Mouse (Mus musculus): ENCODE data around the gene Cog8. TPM values are rescaled to one million over a fixed set of nuclear protein-coding genes. Genes with fewer than 3 reads are reported as not detected.

The Cog8 gene
- 36.2 TPM for total RNA-seq (2023)

GRCm38 (mm10) chr8:107056076-107056972 lies at the start of gene Cog8, which contains the start of gene Nip7:
Gene Cog8, minus strand, starts transcription at chr8:107056689.
Gene Nip7, plus strand, starts transcription at chr8:107056877.

GRCm38 (mm10) chr8:107096366-107097036 lies 40.0 kb upstream of the Cog8 start, which contains the start of gene Terf2:
Gene Terf2, minus strand, starts transcription at chr8:107096547.

GRCm38 (mm10) chr8:107065511-107066496 lies 9.3 kb upstream of the Cog8 start, which contains the start of gene Tmed6:
Gene Tmed6, minus strand, starts transcription at chr8:107065644.

GRCm38 (mm10) chr8:107048061-107048941 lies 8.2 kb downstream of the Cog8 start, which contains the start of gene Pdf:
Gene Pdf, minus strand, starts transcription at chr8:107048614.

GRCm38 (mm10) chr8:107030650-107031576 lies 25.6 kb downstream of the Cog8 start, which contains the start of gene Vps4a:
Gene Vps4a, plus strand, starts transcription at chr8:107031222.

Other genes with a start within 250 kb of the Cog8 start
- gene Has3, start 186.4 kb downstream of the Cog8 start, total RNA-seq (2023): 0.70 TPM
- gene Utp4, start 163.1 kb downstream of the Cog8 start, total RNA-seq (2023): 45.4 TPM
- 11.6 TPM for gene Sntb2, start 120.9 kb downstream of the Cog8 start, total RNA-seq (2023)
- 45.4 TPM for gene Vps4a, start 25.5 kb downstream of the Cog8 start, total RNA-seq (2023)
- 7.4 TPM for gene Pdf, start 8.1 kb downstream of the Cog8 start, total RNA-seq (2023)
- 62.6 TPM for gene Nip7, start 188 bp upstream of the Cog8 start, total RNA-seq (2023)
- gene Tmed6, start 9.0 kb upstream of the Cog8 start, total RNA-seq (2023): 1.4 TPM
- gene Terf2, start 39.9 kb upstream of the Cog8 start, total RNA-seq (2023): 62.3 TPM
- gene Cyb5b, start 94.0 kb upstream of the Cog8 start, total RNA-seq (2023): 26.9 TPM
- 55.5 TPM for gene Nfat5, start 236.8 kb upstream of the Cog8 start, total RNA-seq (2023)

All from CD8-positive naive resting alpha-beta T cell, adult 57 days (primary cell).